Mouse (Mus musculus) yolk sac, embryonic 10.5 days (tissue): Measurements from ENCODE around the gene Gm21976.

Source experiments
- DNase-seq: peaks from one replicate; pipeline ENCODE4 v3.0.0-alpha.2; 2017; ENCODE audit warnings: low spot score

The Gm21976 gene

DNA sequence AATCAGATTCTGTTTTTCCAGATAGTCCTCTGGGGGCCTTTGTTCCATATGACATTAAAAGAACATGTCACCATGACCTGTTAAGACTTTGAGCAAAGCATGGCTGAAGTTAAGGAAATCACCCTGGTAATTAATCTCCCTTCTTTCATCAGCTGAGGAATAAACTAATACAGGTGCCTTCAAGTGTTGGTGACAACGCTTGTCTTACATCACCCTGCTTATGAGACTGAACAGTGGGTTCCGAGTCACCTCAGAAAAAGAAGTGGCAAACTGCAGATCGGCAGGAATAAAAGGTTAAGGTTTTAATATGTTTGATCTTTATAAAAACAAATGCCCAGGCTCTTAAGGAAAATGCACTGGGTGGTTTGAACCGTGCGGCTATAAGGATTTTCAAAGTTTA lies at the start of gene Gm21976:
Gene Gm21976, plus strand, starts transcription at position 202 of the 400 bp plus-strand sequence.
- DNase-seq, result no peak

GRCm38 (mm10) chr13:98230511-98230910 lies 49.2 kb upstream of the Gm21976 start:
- no peak for DNase-seq

GRCm38 (mm10) chr13:98235451-98235850 lies 44.2 kb upstream of the Gm21976 start:
- no peak for DNase-seq

DNA sequence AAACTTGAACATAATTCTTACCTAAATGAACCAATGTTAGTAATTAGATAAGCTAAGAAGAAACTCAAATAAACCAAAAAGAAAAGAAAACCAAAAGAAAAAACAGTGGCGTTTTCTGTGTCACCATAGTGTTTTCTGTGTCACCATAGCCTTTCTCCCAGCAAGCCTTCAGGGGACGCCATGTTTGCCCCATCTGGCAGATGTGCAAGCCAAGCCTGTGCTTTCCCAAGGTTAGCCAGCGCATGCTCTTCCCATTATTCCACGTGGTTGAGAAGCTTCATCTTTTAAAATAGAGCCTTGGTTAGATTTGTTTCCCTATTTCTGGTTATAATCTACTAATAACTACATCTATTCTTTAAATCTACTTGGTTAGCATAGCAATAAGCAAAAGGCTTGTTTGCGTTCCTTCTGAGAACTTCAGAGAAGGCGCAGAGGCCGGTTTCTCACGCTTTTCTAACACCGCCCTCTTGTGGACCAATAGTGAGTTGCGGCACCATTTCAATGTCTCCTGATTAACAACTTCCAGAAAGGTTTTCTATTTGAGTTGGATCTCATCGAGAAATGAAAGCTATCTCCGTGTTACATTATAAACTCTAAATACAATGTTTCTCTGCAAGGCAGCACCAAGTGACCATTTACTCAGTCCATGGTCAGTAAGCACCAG lies 39.6 kb upstream of the Gm21976 start:
- peak; percentile 23 for DNase-seq

- DNase-seq, result no peak
Observed at GRCm38 (mm10) chr13:98241531-98242282, 38.0 kb upstream of the Gm21976 start.

GRCm38 (mm10) chr13:98244571-98245350 lies 34.9 kb upstream of the Gm21976 start:
- no peak for DNase-seq

DNA sequence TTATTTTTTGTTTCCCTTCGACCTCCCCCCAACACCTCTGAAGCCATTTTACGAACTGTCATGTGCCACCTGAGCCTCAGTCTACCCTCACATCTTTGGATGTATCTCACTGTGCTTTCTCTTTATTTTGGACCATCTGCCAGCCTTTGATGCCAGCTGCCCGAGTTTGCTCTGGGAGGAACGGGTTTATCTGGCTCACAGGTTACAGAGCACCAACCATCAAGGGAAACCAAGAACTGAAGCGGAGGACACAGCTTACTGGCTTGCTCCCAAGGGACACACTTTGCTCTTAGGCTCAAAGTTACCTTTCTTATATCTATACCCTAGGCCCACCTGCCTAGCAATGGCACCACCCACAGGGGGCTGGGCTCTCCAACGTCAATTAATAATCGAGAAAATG lies 34.3 kb upstream of the Gm21976 start:
- DNase-seq, result no peak

- DNase-seq, result no peak
Observed at GRCm38 (mm10) chr13:98249594-98249993, 30.1 kb upstream of the Gm21976 start.

DNA sequence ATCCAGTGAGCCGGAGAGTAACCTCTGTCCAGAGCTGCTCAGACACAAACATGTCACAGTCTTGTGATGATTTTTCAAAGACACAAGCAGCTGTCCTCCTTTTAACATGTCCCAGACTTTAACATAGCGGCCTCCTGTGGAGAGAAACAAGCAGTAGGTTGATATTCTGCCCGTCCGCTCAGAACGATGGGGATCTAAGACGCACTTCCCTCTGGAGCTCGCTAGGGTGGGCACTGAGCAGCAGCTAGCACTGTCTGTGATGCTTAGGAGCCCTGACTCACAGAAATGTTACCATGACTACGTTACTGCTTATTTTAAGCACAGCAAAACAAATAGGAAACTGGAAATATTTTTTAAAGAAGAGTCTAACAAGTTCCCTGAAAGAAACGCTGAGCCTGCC lies 24.8 kb upstream of the Gm21976 start:
- no peak for DNase-seq

- peak; percentile 98 for DNase-seq
Observed at GRCm38 (mm10) chr13:98262636-98263457, 16.8 kb upstream of the Gm21976 start, which contains the start of the genes Utp15 and Ankra2. TSS of gene Utp15 (minus strand) at chr13:98263041. TSS of gene Ankra2 (plus strand) at chr13:98263074.

DNA sequence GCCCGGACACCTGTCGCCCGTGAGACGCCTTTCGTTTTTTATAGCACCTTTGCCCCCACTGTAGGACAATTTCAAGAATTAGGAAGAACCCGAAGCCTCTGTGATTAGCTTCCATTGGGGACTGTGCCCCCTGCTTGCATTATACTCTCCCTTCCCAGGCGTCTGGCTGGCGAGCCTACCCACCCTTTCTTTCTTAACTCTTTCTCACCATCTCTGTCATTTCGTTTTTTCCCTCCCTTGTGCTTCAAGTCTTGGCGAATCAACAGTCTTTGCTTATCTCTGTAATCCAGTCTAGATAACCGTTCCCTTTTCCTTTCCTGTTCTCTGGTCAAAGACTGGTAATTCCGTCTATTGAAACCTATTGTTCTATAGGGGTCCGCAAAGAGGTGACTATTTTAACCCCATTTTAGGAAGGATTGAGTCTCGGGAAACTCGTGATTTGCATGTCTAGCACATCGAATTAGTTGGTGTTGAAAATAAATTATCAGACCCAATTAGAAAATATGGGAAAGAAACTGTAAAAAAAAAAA lies 16.2 kb upstream of the Gm21976 start:
- no peak for DNase-seq

DNA sequence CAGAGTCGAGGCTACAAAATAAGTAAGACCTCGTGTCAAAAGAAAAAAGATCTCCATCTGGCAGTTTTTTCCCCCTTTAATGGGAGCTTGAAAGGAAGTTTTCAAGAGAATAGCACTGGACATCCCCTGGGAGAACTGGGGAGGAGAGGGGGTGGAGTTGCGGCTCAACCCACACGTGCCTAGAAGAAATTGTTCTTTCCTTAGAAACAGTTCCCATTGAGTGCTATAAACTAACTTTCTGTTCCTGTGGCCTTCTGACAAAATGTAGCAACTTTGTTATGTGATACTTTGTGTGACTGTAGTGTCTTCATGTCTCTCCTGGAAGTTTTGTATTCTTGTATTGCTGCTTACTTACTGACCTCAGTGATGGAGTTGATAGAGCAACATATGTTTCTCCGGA lies 15.6 kb upstream of the Gm21976 start:
- no peak for DNase-seq

- no peak for DNase-seq
Observed at GRCm38 (mm10) chr13:98274023-98274422, 5.7 kb upstream of the Gm21976 start.

DNA sequence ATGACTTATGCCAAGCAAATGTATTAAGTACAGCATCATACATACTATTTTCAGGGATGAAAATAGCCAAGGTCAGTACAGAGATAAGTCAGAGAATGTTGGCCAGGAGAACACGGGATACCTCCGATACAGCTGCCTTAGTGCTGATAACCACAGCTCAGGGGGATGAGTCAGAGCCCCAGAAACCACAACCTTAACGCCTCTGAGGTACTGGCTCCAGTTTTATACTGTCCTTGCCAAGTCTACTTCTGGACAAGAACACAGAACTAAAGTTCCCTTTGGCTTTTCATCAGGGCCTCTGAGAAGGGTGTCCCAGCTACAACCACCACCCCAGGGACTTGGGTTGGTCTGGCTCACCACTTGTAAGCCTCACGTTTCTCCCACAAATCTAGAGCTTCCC lies 4.0 kb upstream of the Gm21976 start:
- no peak for DNase-seq

DNA sequence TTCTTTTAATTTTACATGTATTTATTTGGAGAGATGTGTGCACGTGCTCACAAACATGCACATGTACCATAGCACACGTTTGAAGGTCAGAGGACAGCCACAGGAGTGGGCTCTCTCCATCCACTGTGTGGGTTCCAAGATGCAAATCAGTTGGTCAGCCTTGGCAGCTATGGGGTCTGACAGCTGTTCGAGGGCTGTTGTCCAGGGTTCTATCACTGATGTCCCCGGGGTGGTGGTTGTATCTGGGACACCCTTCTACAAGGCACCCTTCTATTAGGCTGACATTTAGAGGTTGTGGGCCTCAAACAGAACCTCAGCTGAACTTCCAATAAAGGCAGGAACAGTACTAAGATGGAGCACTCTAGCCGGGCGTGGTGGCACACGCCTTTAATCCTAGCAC lies 3.4 kb upstream of the Gm21976 start:
- DNase-seq, result no peak

GRCm38 (mm10) chr13:98277501-98277900 lies 2.2 kb upstream of the Gm21976 start:
- DNase-seq, result no peak

DNA sequence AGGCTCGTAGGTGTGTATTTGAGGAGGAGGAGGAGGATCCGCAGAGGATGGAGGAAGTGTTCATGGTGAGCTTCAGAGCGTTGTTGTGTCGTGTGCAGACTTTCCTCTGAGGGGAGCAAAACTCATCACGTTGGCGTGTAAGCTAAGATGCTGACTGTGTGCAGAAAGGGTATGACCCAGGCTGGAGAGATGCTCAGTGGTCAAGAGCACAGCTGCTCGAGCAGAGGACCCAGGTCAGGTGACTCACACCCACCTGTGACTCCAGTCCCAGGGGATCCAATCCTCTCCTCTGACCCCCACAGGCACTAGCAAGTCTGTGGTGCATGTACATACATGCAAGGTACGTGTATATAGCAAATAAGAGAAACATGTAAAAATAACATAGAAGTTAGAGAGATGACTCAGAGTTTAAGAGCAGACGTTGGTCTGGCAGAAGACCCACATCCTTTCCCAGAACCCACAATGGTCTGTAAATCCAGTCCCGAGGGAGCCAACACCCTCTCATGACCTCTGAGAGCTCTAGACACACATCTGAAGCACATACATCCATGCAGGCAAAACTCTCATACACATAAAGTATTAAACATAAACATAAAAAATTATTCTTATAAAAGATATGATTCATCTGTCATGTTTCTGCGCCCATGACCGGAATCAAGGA lies 1.4 kb downstream of the Gm21976 start:
- no peak for DNase-seq

DNA sequence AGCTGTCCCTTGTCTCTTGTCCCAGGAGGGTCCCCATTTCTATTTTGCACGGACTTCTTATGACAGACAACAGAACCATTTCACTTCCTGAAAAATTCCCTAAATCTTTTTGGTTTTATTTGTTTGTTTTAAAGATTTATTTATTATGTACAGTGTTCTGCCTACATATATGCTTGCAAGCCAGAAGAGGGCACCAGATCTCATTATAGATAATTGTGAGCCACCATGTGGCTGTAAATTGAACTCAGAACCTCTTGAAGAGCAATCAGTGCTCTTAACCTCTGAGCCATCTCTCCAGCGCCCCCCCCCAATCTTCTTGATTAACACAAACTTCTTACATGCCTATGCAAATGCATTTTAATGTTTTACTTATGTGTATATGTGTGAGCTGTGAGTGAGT lies 11.0 kb downstream of the Gm21976 start:
- no peak for DNase-seq

- no peak for DNase-seq
Observed at GRCm38 (mm10) chr13:98291712-98292111, 12.0 kb downstream of the Gm21976 start.

DNA sequence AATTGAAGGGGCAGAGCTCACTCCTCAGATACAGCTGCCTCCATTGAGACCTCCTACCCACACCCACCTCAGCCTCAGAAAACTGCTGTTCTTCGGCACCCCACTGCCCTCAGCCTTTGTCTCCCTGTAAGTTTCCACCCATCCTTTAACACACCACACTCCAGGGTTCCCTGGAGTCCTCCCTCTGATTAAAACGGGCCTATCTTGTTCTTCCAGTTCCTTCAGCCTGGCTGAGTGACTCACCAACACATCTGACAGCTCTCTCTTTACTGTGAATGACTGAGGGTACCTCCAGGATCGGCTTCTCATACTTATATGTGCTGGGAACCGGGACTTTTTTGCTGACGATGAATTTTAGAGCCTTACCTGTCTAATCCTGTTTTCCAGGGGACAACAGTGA lies 16.4 kb downstream of the Gm21976 start:
- DNase-seq, result no peak

- no peak for DNase-seq
Observed at GRCm38 (mm10) chr13:98297883-98298482, 18.3 kb downstream of the Gm21976 start.
